Mouse (Mus musculus): ENCODE measurements around the gene Ccsap.

GRCm38 (mm10) chr8:123865786-123866185 is 5.8 kb upstream of the Ccsap start:
- TF ChIP-seq CTCF (IDR thresholded peaks at IDR 0.05; ENCODE audit: borderline replicate concordance, insufficient read depth, low read length): no peak
- no peak for TF ChIP-seq POLR2A (IDR thresholded peaks at IDR 0.05; ENCODE audit: low read depth, low read length)

All from embryonic fibroblast, embryonic 13.5 days (primary cell).